Mouse (Mus musculus) gastrocnemius, adult 2 months (tissue): Measurements from ENCODE around the gene Pgm2l1. TPM values are rescaled to one million over a fixed set of nuclear protein-coding genes. Genes with fewer than 3 reads are reported as not detected.
"Not testable (repeated sequence)": the region's sequence is repeated elsewhere in the genome, so short reads cannot be mapped to it uniquely, and the experiment has no call there.

ENCODE experiments used
- DNase-seq: peaks from one replicate; pipeline ENCODE4 v3.0.0; 2022
- H3K27ac ChIP-seq: fragments of 200-600 bp; 2 replicates; pipeline ENCODE4 v1.8.1; 2022; ENCODE audit warnings: mild to moderate bottlenecking
- H3K4me3 ChIP-seq: fragments of 200-600 bp; 2 replicates; pipeline ENCODE4 v1.8.1; 2022; ENCODE audit warnings: mild to moderate bottlenecking, moderate library complexity
- CTCF ChIP-seq: fragments of 200-600 bp; IDR thresholded peaks from 2 replicates; pipeline ENCODE4 v1.8.1; 2022; ENCODE audit warnings: antibody characterized with exemption, mild to moderate bottlenecking, moderate library complexity
- intact Hi-C: fragments of 180-260 bp; cut with DNase I; formaldehyde crosslinking; loops from one replicate; pipeline ENCODE4 v1.15.1; 2025
- total RNA-seq, 2 experiments: library from RNA; stranded (reverse); gene quantifications; 2 replicates each; pipeline ENCODE4 v1.2.3; 2021

Pgm2l1 gene
- total RNA-seq, 2 experiments from 2014 or later: 16.0 to 19.3 TPM

GRCm38 (mm10) chr7:100234264-100234885 is 7.2 kb downstream of the Pgm2l1 start:
- DNase-seq: peak; percentile 23
- TF ChIP-seq CTCF: peak; percentile 74
- intact Hi-C loops: loop anchor here (1.0 kb wide), 1 partner anchor 43 kb away; no protein-coding TSS in a partner anchor
- Histone ChIP-seq H3K4me3 (no peak overlapping the region), H3K27ac (no peak overlapping the region)

DNA sequence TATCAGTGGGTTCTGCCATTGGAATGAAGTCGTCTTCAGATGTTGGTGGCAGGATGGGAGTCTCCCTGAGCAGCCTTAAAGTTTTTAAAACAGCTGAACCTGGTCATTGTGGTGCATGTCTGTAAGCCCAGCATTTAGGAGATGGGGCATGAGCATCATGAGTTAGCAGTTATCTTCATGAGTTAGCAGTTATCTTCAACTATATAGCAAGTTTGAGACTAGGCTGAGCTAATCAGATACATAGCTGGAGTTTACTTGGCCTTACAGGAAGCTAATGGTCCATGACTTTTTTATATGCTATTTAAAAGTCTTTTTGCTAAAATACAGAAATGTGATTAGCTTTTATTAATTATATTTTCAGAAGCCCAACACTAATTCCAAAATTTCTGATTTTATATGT is 11.1 kb downstream of the Pgm2l1 start:
- no peak for DNase-seq
- no peak for TF ChIP-seq CTCF
- H3K4me3 ChIP-seq: no peak overlapping the region
- H3K27ac ChIP-seq: no peak overlapping the region; the same call in 1 of the 2 replicates
- intact Hi-C loops: no loop called here

DNA sequence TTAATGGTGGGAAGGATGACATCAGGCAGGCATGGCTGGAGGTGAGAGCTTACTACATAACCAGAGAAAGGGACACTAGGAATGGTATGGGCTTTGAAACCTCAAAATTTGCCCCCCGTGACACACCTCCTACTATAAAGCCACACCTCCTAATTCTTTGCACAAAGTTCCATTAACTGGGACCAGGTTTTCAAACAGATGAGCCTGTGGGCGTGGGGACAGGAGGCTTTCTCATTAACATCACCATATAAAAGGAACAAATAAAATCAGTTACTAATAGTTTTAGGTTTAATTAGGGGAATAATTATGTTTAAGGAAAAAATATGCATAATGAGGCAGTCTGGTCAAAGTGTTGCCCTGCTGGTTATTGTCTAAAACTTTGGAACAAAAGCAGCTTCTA is 13.4 kb downstream of the Pgm2l1 start:
- DNase-seq: no peak
- Histone ChIP-seq H3K4me3 (no peak overlapping the region), H3K27ac (no peak overlapping the region)
- intact Hi-C loops: no loop called here
- no peak for TF ChIP-seq CTCF

DNA sequence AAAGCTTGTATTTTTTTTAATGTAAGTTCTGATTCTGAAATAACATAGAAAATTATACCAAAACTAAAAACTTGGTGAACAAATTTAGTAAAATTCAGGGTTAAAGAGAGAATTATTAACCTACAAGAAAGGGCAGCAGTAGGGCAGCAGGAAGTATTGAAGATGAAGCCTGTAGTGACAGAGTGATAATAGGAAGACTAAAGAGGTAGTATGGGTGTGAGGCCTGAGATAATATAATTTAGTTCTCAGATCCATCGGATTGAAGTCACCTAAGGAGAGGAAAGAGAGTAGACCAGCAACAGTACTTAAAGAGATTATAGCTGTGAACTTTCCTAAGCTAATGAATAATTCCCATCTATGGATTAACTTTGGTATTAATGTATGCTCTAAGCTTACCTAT is 15.8 kb downstream of the Pgm2l1 start:
- Histone ChIP-seq H3K27ac (no peak overlapping the region), H3K4me3 (no peak overlapping the region)
- TF ChIP-seq CTCF: no peak
- no peak for DNase-seq
- intact Hi-C loops: no loop called here

DNA sequence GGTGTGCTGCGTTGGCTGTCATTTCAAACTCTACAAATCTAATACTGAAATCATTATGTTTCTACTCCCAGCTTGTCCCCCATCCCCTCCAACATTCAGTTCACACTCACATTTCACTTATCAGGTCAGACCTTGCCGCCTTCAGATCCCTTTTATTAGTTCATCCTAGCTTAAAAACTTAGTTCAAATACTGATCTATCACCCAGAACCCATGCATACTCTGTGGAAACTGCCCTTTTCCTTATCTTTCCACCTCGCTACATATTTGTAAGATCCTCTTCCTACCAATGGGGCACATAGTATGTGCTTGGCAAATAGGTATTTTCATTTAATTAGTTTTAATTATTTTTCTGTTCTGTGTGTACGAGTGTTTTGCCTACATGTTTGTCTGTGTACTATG is 17.0 kb downstream of the Pgm2l1 start:
- no peak for DNase-seq
- Histone ChIP-seq H3K27ac (peak overlapping the region; percentile 79; the same call in 1 of the 2 replicates), H3K4me3 (no peak overlapping the region)
- intact Hi-C loops: no loop called here
- TF ChIP-seq CTCF: no peak

DNA sequence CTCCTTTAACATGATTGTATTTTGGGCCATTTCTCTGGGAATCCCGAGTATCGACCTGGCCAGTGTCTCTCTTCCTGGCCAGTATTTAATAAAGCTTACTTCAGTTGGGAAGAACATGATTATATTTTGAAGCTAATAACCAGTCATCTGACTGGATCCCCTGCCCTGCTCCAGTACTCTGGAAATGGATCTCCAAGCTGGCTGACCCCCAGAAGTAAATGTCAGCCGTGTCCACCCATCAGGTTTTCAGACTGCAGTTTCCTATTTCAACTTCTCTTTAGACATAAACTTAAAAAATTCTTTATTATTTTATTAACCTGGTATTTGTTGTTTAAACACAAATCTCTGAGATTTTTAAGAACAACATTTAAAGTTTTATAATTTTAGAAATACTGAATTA is 18.0 kb downstream of the Pgm2l1 start:
- TF ChIP-seq CTCF: no peak
- DNase-seq: peak; percentile 64
- Histone ChIP-seq H3K4me3 (no peak overlapping the region), H3K27ac (peak overlapping the region; percentile 79)
- intact Hi-C loops: no loop called here

- no peak for DNase-seq
- H3K4me3 ChIP-seq: no peak overlapping the region
- intact Hi-C loops: no loop called here
- no peak overlapping the region for H3K27ac ChIP-seq
- no peak for TF ChIP-seq CTCF
Measured at GRCm38 (mm10) chr7:100250667-100251066, 23.5 kb downstream of the Pgm2l1 start.

GRCm38 (mm10) chr7:100262350-100262749 is 35.2 kb downstream of the Pgm2l1 start:
- TF ChIP-seq CTCF: peak; percentile 38; the same call in 1 of the 2 replicates
- no peak overlapping the region for H3K27ac ChIP-seq
- no peak for DNase-seq
- intact Hi-C loops: no loop called here
- no peak overlapping the region for H3K4me3 ChIP-seq

DNA sequence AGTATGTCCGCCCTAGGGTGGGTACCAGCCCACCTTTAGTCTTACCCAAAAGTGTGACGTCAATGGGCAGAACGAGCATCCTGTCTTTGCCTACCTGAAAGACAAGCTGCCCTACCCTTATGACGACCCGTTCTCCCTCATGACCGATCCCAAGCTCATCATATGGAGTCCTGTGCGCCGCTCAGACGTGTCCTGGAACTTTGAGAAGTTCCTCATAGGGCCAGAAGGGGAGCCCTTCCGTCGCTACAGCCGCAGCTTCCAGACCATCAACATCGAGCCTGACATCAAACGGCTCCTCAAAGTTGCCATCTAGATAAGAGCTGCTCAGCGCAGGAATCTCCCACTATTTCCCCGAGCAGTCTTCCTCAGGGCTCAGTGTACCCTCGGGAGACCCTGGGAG is 37.7 kb downstream of the Pgm2l1 start:
- H3K4me3 ChIP-seq, intact Hi-C loops, DNase-seq, H3K27ac ChIP-seq: not testable (repeated sequence)

DNA sequence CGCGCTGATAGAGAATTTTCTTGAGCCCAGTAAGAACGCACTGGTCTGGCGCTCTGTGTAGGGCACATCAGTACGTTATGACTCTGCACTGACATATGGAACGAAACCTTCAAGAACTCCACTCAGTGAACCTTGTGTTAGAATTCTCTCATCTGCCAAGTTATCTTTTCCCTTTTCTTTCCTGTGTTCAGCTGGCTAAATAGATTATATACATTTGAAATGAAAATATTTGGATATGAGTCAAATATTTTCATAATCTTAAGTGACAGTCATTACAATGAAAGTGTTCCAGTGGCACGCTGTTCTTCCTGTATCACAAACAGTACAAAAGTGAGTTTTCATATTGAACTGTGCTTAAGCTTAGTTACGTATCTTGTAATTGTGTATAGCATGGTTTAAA is 45.2 kb downstream of the Pgm2l1 start:
- DNase-seq: no peak
- intact Hi-C loops: no loop called here
- H3K27ac ChIP-seq: no peak overlapping the region
- no peak overlapping the region for H3K4me3 ChIP-seq
- TF ChIP-seq CTCF: no peak

GRCm38 (mm10) chr7:100274507-100274906 is 47.3 kb downstream of the Pgm2l1 start:
- intact Hi-C loops: no loop called here
- Histone ChIP-seq H3K4me3 (no peak overlapping the region), H3K27ac (no peak overlapping the region)
- no peak for TF ChIP-seq CTCF
- no peak for DNase-seq

GRCm38 (mm10) chr7:100276397-100276796 is 49.2 kb downstream of the Pgm2l1 start:
- intact Hi-C loops: loop anchor here (5.0 kb wide), 1 partner anchor 116 kb away; no protein-coding TSS in a partner anchor
- no peak overlapping the region for H3K4me3 ChIP-seq
- peak; percentile 67 for TF ChIP-seq CTCF
- no peak overlapping the region for H3K27ac ChIP-seq
- no peak for DNase-seq

DNA sequence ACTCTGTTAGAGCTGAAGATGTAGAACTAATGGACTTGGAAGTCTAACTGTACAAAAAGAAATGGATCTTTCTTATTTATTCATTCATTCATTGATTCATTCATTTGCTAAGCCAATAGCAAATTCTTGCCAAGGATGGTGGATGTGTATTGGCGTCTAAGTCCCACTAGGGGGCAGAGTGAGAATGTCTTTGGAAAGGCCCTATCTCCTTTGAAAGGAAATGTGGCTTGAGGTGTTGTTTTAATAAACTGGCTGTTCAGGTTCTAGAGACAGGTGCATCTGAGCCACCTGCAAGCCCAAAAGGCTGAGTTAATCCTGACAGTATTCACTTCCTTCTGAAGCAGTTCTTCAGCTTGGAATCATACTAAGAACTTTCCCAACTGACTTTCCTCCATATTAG is 52.6 kb downstream of the Pgm2l1 start:
- TF ChIP-seq CTCF: peak; percentile 92
- Histone ChIP-seq H3K27ac (no peak overlapping the region), H3K4me3 (no peak overlapping the region)
- peak; percentile 36 for DNase-seq
- intact Hi-C loops: loop anchor here (2.0 to 5.0 kb wide), 2 partner anchors 45 to 112 kb away; no protein-coding TSS in a partner anchor

DNA sequence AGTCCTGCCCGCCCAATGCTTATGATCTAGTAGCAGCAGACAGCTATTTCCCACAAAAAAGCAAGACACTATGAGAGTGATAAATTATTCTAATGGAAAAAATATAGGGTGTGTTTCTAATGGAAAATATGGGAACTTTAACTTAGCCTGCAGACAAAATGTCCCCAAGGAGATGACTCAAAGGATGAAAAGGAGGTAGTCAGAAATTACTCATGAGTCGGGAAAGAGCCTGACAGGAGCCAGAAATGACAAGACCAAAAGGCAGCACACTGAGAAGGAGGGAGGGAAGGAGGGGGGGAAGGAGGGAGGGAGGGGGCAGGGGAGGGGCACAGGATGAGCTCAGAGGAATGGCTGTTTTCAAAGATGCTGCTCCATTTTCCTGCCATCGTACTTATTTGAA is 54.4 kb downstream of the Pgm2l1 start:
- Histone ChIP-seq H3K27ac (no peak overlapping the region), H3K4me3 (no peak overlapping the region)
- intact Hi-C loops: no loop called here
- DNase-seq: no peak
- TF ChIP-seq CTCF: no peak
